Mouse (Mus musculus) embryonic fibroblast, embryonic 13.5 days (primary cell): ENCODE results near the gene Vat1l.

Experiments used
- CTCF ChIP-seq: IDR thresholded peaks from 2 replicates; pipeline ENCODE4 v1.5.1; 2011; ENCODE audit warnings: mild to moderate bottlenecking, control low read depth, low read length, moderate library complexity, borderline replicate concordance; ENCODE audit not compliant: insufficient read depth
- POLR2A ChIP-seq: IDR thresholded peaks from 2 replicates; pipeline ENCODE4 v1.6.1; 2011; ENCODE audit warnings: low read depth, mild to moderate bottlenecking, control low read depth, low read length, moderate library complexity

- TF ChIP-seq POLR2A: no peak
- no peak for TF ChIP-seq CTCF
Observed at GRCm38 (mm10) chr8:114259713-114260355, 54.4 kb downstream of the Vat1l start.
